Mouse (Mus musculus) A20 (cell line): ENCODE measurements around the gene Gm21996.
"Not testable (repeated sequence)": the region's sequence is repeated elsewhere in the genome, so short reads cannot be mapped to it uniquely, and the experiment has no call there.

Experiments used
- DNase-seq: peaks from one replicate; pipeline ENCODE4 v3.0.0-alpha.2; 2011; ENCODE audit warnings: low read depth, low spot score

The Gm21996 gene

DNA sequence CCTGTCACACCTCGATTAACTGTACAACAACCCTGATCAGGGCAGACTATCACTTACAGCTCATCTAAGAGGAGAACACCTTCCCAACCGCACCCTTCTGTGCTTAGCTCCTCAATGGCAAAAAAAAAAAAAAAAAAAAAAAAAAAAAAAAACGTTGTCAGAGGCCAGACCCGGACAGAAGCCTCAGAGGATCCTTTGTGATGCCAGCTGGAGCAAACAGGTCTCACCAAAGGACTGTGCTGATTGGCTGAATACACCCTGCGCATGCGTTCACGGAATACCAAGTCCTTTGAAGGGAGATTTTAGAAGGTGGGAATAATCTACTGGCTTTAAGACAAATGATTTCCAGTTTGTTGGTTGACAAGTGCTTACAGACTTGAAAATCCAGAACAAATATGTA lies at the start of gene Gm21996:
Gm21996 (minus strand) TSS at position 101 of the 400 bp plus-strand sequence.
- not testable (repeated sequence) for DNase-seq
